Mouse (Mus musculus) forebrain, embryonic 16.5 days (tissue): ENCODE measurements around the gene Ide. TPM values are rescaled to one million over a fixed set of nuclear protein-coding genes. Genes with fewer than 3 reads are reported as not detected.

Source experiments
- ATAC-seq: fragments of 200-750 bp; cut with Nextera tagmentation; 2 replicates; pipeline ENCODE4 v1.8.0; 2017; ENCODE audit warnings: mild to moderate bottlenecking, moderate library complexity
- H3K27ac ChIP-seq: fragments of 300-500 bp; sonication (generic); 2 replicates; pipeline ENCODE4 v1.5.1; 2014; ENCODE audit warnings: low read length, control low read depth
- H3K27me3 ChIP-seq: fragments of 300-500 bp; sonication (generic); replicated peaks from 2 replicates; pipeline ENCODE4 v1.6.1; 2014; ENCODE audit warnings: low read length; ENCODE audit not compliant: control insufficient read depth, insufficient read depth
- H3K36me3 ChIP-seq: fragments of 300-500 bp; sonication (generic); 2 replicates; pipeline ENCODE4 v1.6.1; 2014; ENCODE audit not compliant: control insufficient read depth, insufficient read depth
- H3K4me1 ChIP-seq: fragments of 300-500 bp; sonication (generic); replicated peaks from 2 replicates; pipeline ENCODE4 v1.6.1; 2014; ENCODE audit warnings: low read length; ENCODE audit not compliant: control insufficient read depth, insufficient read depth
- H3K4me2 ChIP-seq: fragments of 300-500 bp; sonication (generic); 2 replicates; pipeline ENCODE4 v1.6.1; 2014; ENCODE audit warnings: mild to moderate bottlenecking, low read length, control low read depth
- H3K4me3 ChIP-seq: fragments of 300-500 bp; sonication (generic); replicated peaks from 2 replicates; pipeline ENCODE4 v1.5.1; 2014; ENCODE audit warnings: mild to moderate bottlenecking, low read length, control low read depth
- H3K9ac ChIP-seq: fragments of 300-500 bp; sonication (generic); replicated peaks from 2 replicates; pipeline ENCODE4 v1.6.1; 2014; ENCODE audit warnings: low read depth, low read length, control low read depth
- H3K9me3 ChIP-seq: fragments of 300-500 bp; sonication (generic); 2 replicates; pipeline ENCODE4 v1.6.1; 2016; ENCODE audit warnings: low read length; ENCODE audit not compliant: control insufficient read depth
- whole genome bisulfite sequencing: fragments of 180-500 bp; shearing (Covaris S2); extraction: QIAGEN DNeasy Blood & Tissue Kit; methylation state at CpG from one replicate; pipeline ENCODE4 v1.1.7; 2014; 5-methylcytosine and 5-hydroxymethylcytosine counted together
- polyA plus RNA-seq: library from polyadenylated mRNA; unstranded; fragments of >200 nt; fragmentation: Nextera tagmentation; extraction: Ambion mirVana; gene quantifications from 2 replicates; pipeline ENCODE4 v1.2.1, GENCODE M21; 2015

Ide gene
- polyA plus RNA-seq, 1 experiment from 2014 or later = 31.9 TPM

GRCm38 (mm10) chr19:37368990-37369389 lies 31.3 kb upstream of the Ide start:
- Histone ChIP-seq H3K9ac (no peak overlapping the region), H3K9me3 (no peaks in the 10 kb centered on the region), H3K4me3 (no peak overlapping the region), H3K4me2 (no peak overlapping the region), H3K4me1 (no peaks in the 10 kb centered on the region), H3K36me3 (no peaks in the 10 kb centered on the region), H3K27ac (no peak overlapping the region), H3K27me3 (0 out of 2 replicates have a peak, but pooled peaks cover 4% of the 10 kb centered on the region)
- peak; percentile 59; the same call in 1 of the 2 replicates for ATAC-seq
- WGBS = 44% methylated on average over 1 of the region's 1 CpGs

GRCm38 (mm10) chr19:37363128-37363939 lies 25.7 kb upstream of the Ide start:
- no peaks in the 10 kb centered on the region; the same call in 1 of the 2 replicates for H3K4me1 ChIP-seq
- H3K4me2 ChIP-seq = no peak overlapping the region
- no peaks in the 10 kb centered on the region for H3K36me3 ChIP-seq
- no peak overlapping the region for H3K9ac ChIP-seq
- 39% methylated on average over 11 of the region's 11 CpGs for WGBS
- H3K9me3 ChIP-seq = no peaks in the 10 kb centered on the region
- H3K27ac ChIP-seq = peak overlapping the region; percentile 12
- H3K27me3 ChIP-seq = 0 out of 2 replicates have a peak, but pooled peaks cover 4% of the 10 kb centered on the region
- ATAC-seq = peak; percentile 83
- no peak overlapping the region for H3K4me3 ChIP-seq

DNA sequence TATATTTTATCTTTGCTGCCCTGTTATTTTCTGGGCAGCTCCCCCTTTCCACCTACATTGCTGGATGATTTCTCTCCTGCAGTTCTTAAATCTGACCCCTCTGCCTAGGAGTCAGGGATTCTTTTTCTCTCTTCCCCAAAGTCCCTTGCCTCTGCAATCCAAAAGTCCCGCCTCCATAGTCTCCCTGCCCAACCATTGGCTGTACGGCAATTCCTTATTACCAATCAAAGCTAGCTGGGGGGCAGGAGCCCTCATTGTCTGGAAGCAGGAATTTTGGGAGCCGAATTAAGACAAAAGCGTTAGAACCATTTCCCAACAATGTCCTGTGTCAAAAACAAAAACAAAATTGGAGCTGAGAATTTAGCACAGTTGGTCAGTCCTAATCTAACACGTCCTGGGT lies 24.9 kb upstream of the Ide start:
- ATAC-seq = peak; percentile 81
- Histone ChIP-seq H3K27ac (no peak overlapping the region), H3K27me3 (0 out of 2 replicates have a peak, but pooled peaks cover 4% of the 10 kb centered on the region), H3K36me3 (no peaks in the 10 kb centered on the region), H3K4me1 (no peaks in the 10 kb centered on the region; the same call in 1 of the 2 replicates), H3K9ac (no peak overlapping the region), H3K9me3 (no peaks in the 10 kb centered on the region), H3K4me2 (no peak overlapping the region), H3K4me3 (no peak overlapping the region)
- WGBS = 32% methylated on average over 5 of the region's 5 CpGs

DNA sequence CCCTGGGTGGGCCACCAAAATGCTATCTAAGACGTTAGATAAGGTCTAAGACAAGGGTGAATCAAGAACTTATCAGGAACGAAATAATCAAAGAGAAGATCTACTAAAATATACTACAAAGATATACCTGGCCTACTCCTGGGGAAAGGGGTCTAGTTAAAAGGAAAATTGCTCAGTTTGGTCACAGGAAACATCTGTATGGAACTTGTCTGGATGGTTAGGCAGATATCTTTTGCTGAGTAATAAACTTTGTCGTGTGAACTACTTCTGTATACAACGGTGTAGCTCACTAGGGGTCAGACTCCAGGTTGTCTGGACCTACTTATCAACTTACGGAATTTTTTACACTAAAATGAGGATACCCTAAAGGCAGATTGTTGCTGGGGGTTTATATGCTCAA lies 22.4 kb upstream of the Ide start:
- Histone ChIP-seq H3K4me2 (no peak overlapping the region), H3K4me1 (no peaks in the 10 kb centered on the region; the same call in 1 of the 2 replicates), H3K9me3 (no peaks in the 10 kb centered on the region), H3K27ac (no peak overlapping the region), H3K9ac (no peak overlapping the region), H3K36me3 (no peaks in the 10 kb centered on the region), H3K27me3 (no peaks in the 10 kb centered on the region), H3K4me3 (no peak overlapping the region)
- whole genome bisulfite sequencing = 80% methylated on average over 5 of the region's 5 CpGs
- no peak for ATAC-seq

GRCm38 (mm10) chr19:37353331-37353730 lies 15.7 kb upstream of the Ide start:
- Histone ChIP-seq H3K9me3 (peaks cover 3% of the 10 kb centered on the region; the same call in 1 of the 2 replicates), H3K9ac (no peak overlapping the region), H3K36me3 (peaks cover 4% of the 10 kb centered on the region; the same call in 1 of the 2 replicates), H3K27me3 (no peaks in the 10 kb centered on the region), H3K4me3 (no peak overlapping the region), H3K27ac (no peak overlapping the region), H3K4me2 (no peak overlapping the region), H3K4me1 (no peaks in the 10 kb centered on the region)
- ATAC-seq = no peak
- 94% methylated on average over 6 of the region's 6 CpGs for WGBS

- 95% methylated on average over 3 of the region's 3 CpGs for WGBS
- no peaks in the 10 kb centered on the region for H3K4me1 ChIP-seq
- H3K4me3 ChIP-seq = no peak overlapping the region
- no peak for ATAC-seq
- peaks cover 3% of the 10 kb centered on the region; the same call in 1 of the 2 replicates for H3K9me3 ChIP-seq
- no peak overlapping the region for H3K27ac ChIP-seq
- H3K27me3 ChIP-seq = no peaks in the 10 kb centered on the region
- H3K36me3 ChIP-seq = peaks cover 4% of the 10 kb centered on the region; the same call in 1 of the 2 replicates
- no peak overlapping the region for H3K9ac ChIP-seq
- no peak overlapping the region for H3K4me2 ChIP-seq
These were observed 15.1 kb upstream of the Ide start for GRCm38 (mm10) chr19:37352756-37353155.

DNA sequence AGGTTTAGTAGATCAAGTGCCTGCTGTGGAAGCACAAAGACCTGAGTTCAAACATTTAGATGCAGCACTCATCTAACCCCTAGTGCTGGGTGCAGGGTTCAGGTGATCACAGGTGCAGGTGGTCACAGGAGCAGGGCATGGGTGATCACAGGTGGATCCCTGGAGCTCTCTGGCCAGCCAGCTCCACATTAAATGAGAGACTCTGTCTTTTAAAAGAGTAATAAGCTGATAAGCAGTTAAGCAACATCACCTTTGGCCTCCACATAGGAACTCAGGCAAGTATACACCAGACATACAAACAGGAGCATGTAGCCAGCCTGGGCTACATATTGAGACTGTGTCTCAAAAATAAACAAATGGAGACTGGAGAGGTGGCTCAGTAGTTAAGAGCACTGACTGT lies 11.3 kb upstream of the Ide start:
- no peak for ATAC-seq
- no peak overlapping the region for H3K27ac ChIP-seq
- no peak overlapping the region for H3K4me2 ChIP-seq
- H3K36me3 ChIP-seq = peaks cover 4% of the 10 kb centered on the region; the same call in 1 of the 2 replicates
- H3K27me3 ChIP-seq = no peaks in the 10 kb centered on the region
- H3K4me3 ChIP-seq = no peak overlapping the region
- H3K9ac ChIP-seq = no peak overlapping the region
- peaks cover 3% of the 10 kb centered on the region; the same call in 1 of the 2 replicates for H3K9me3 ChIP-seq
- no peaks in the 10 kb centered on the region for H3K4me1 ChIP-seq

GRCm38 (mm10) chr19:37348331-37348730 lies 10.7 kb upstream of the Ide start:
- Histone ChIP-seq H3K27me3 (no peaks in the 10 kb centered on the region), H3K27ac (no peak overlapping the region), H3K4me3 (no peak overlapping the region), H3K4me2 (no peak overlapping the region), H3K9me3 (peaks cover 3% of the 10 kb centered on the region; the same call in 1 of the 2 replicates), H3K9ac (no peak overlapping the region), H3K4me1 (no peaks in the 10 kb centered on the region), H3K36me3 (peaks cover 4% of the 10 kb centered on the region; the same call in 1 of the 2 replicates)
- no peak for ATAC-seq
- WGBS = 76% methylated on average over 10 of the region's 10 CpGs

DNA sequence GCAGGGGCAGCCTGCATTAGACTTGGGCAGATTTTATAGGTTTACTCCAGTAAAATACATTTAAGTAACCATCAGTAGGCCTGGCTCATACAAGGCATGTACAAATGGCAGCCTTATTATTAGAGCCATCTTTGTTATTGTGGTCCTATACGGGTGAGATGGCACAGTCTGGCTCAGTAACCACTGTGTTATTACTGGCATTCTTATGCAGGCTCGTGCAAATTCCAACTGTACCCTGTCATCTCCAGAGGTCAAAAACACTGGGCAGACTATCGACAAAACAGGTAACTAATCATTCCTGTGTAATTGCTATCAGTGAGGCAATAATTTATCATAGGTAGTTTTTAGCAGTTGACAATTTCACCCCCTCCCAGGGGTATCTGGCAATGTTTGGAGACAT lies 8.6 kb upstream of the Ide start:
- 79% methylated on average over 3 of the region's 3 CpGs for WGBS
- no peak overlapping the region for H3K9ac ChIP-seq
- no peak for ATAC-seq

More for the DNA sequence above, 8.6 kb upstream of the Ide start:
- Histone ChIP-seq H3K27ac (no peak overlapping the region), H3K27me3 (no peaks in the 10 kb centered on the region), H3K4me2 (no peak overlapping the region), H3K4me3 (no peak overlapping the region), H3K36me3 (no peaks in the 10 kb centered on the region), H3K4me1 (no peaks in the 10 kb centered on the region), H3K9me3 (no peaks in the 10 kb centered on the region)
